Mouse (Mus musculus) hindbrain, embryonic 15.5 days (tissue): ENCODE measurements around the gene Igfbp2. TPM values are rescaled to one million over a fixed set of nuclear protein-coding genes. Genes with fewer than 3 reads are reported as not detected.

Experiments
- ATAC-seq: fragments of 200-750 bp; cut with Nextera tagmentation; 2 replicates; pipeline ENCODE4 v1.8.0; 2017; ENCODE audit warnings: low read depth, moderate number of reproducible peaks, moderate TSS enrichment; ENCODE audit not compliant: low FRiP score
- H3K27ac ChIP-seq: fragments of 300-500 bp; sonication (generic); replicated peaks from 2 replicates; pipeline ENCODE4 v1.5.1; 2015; ENCODE audit warnings: mild to moderate bottlenecking, inconsistent platforms
- H3K27me3 ChIP-seq: fragments of 300-500 bp; sonication (generic); 2 replicates; pipeline ENCODE4 v1.6.1; 2015; ENCODE audit warnings: control low read depth, inconsistent platforms
- H3K36me3 ChIP-seq: fragments of 300-500 bp; sonication (generic); 2 replicates; pipeline ENCODE4 v1.6.1; 2015; ENCODE audit warnings: control low read depth, inconsistent platforms
- H3K4me1 ChIP-seq: fragments of 300-500 bp; sonication (generic); replicated peaks from 2 replicates; pipeline ENCODE4 v1.6.1; 2015; ENCODE audit warnings: control low read depth, inconsistent platforms
- H3K4me2 ChIP-seq: fragments of 300-500 bp; sonication (generic); 2 replicates; pipeline ENCODE4 v1.6.1; 2015; ENCODE audit warnings: moderate library complexity, mild to moderate bottlenecking, inconsistent platforms
- H3K4me3 ChIP-seq: fragments of 300-500 bp; sonication (generic); 2 replicates; pipeline ENCODE4 v1.5.1; 2015; ENCODE audit warnings: mild to moderate bottlenecking, inconsistent platforms
- H3K9ac ChIP-seq: fragments of 300-500 bp; sonication (generic); 2 replicates; pipeline ENCODE4 v1.6.1; 2015; ENCODE audit warnings: inconsistent platforms
- H3K9me3 ChIP-seq: fragments of 300-500 bp; sonication (generic); 2 replicates; pipeline ENCODE4 v1.6.1; 2016; ENCODE audit warnings: control low read depth, inconsistent platforms
- WGBS: fragments of 180-500 bp; shearing (Covaris S2); methylation state at CpG from one replicate; pipeline ENCODE4 v1.1.7; 2015; 5-methylcytosine and 5-hydroxymethylcytosine counted together
- polyA plus RNA-seq: library from polyadenylated mRNA; unstranded; fragments of >200 nt; fragmentation: Nextera tagmentation; extraction: Ambion mirVana; gene quantifications from 2 replicates; pipeline ENCODE4 v1.2.1, GENCODE M21; 2015

Gene Igfbp2
- polyA plus RNA-seq, 1 experiment from 2014 or later: 463 TPM

DNA sequence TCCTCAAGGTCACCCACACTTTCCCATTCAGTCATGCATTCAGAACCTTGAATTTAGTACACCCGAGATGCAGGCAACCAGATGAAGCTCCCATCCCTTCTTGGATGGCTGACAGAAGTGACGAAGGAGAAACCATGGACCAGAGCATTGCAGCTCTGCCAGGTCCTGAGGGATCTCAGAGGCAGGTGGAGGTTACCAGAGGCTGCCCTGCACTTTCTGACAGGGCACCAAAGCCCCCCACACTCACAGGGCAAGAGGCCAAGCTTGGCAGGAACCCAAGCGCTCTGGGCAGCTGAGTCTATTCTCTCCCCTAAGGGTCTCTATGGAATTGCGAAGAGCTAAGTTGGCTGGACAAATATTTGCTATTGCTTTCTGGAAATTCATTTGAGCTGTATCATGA, 20.3 kb upstream of the Igfbp2 start:
- Histone ChIP-seq H3K27ac (no peak overlapping the region), H3K9me3 (no peaks in the 10 kb centered on the region), H3K36me3 (no peaks in the 10 kb centered on the region), H3K4me1 (peaks cover 26% of the 10 kb centered on the region), H3K4me2 (no peak overlapping the region), H3K9ac (no peak overlapping the region), H3K27me3 (no peaks in the 10 kb centered on the region), H3K4me3 (no peak overlapping the region)
- WGBS: 63% methylated on average over 4 of the region's 4 CpGs
- ATAC-seq: no peak

DNA sequence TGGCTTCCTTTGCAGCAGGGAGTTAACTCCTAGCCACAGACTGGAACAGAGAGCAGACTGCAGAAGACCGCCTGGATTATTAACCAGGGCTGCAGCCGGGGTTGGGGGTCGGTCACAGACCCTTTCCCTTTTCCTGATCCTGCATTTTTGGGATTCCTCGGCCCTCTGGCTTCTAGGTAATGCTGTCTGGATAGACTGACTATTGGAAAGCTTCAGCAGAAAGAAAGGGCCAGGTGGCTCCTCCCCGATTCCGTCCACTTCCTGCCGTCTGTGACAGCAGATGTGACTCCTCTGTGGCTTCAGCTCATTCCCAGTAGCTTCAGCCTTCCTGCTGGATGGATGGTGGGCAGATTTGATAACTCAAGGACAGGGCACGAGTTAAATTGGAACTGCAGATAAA, 19.3 kb upstream of the Igfbp2 start:
- no peak overlapping the region for H3K4me2 ChIP-seq
- H3K9ac ChIP-seq: no peak overlapping the region
- 18% methylated on average over 8 of the region's 8 CpGs for WGBS
- H3K27ac ChIP-seq: no peak overlapping the region
- no peaks in the 10 kb centered on the region for H3K9me3 ChIP-seq
- ATAC-seq: no peak
- no peak overlapping the region for H3K4me3 ChIP-seq
- H3K27me3 ChIP-seq: no peaks in the 10 kb centered on the region
- no peaks in the 10 kb centered on the region for H3K36me3 ChIP-seq
- peaks cover 26% of the 10 kb centered on the region for H3K4me1 ChIP-seq

DNA sequence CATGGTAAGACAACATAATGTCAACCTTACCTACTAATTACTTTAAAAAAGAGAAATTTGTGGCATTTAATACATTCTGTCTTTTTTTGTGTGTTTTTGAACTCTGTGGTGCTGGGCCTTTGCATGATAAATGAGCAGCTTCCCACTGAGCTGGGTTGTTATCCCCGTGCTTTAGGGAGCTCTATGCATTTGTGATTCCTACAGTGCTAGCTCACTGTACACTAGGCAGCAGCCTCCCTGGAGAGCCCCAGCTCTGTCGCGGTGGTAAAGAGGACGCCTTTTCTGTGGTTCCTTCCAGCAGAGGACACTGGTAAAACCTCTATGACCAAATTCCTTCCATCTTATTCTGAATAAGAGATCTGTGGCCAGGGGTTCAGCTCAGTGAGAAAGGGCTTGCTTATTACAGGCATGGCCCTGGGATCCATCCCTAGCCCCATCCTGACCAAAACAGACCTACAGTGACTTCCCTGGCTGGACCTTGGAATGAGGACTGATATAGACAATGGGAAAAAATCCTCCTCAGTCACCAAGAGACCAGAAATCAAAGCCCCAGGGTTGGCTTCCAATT, 18.7 kb upstream of the Igfbp2 start:
- no peak overlapping the region for H3K9ac ChIP-seq
- H3K27ac ChIP-seq: 0 out of 2 replicates have a peak overlapping the region, but pooled peaks have one; percentile 13
- H3K4me2 ChIP-seq: no peak overlapping the region
- H3K4me3 ChIP-seq: no peak overlapping the region
- peaks cover 26% of the 10 kb centered on the region for H3K4me1 ChIP-seq
- ATAC-seq: no peak
- H3K27me3 ChIP-seq: no peaks in the 10 kb centered on the region
- 10% methylated on average over 4 of the region's 4 CpGs for WGBS
- no peaks in the 10 kb centered on the region for H3K9me3 ChIP-seq
- no peaks in the 10 kb centered on the region for H3K36me3 ChIP-seq

DNA sequence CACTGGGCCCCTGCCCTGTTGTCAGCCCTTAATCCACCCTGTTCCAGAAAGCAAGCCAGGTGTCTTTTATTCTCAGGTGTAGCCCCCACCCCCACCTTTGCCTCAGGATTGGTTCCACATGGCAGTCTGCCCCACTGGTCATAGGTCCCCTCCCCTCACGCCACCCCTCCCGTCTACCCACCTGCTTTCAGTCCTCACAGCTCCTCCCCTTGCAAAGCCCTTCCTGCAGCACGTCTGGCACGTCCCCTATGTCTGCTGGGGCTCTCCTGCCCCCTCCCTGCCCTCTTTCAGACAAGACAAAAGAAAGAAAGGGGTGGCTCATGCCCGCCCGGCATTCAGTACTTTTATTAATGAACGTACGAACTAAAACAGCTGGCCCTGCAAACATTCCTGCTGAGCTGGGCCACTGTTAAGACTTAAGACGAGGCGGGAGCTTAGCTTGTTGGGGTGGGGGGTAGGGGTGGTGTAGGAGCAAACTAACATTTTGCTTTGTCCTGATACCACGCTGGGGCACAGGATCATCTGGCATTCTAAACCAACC, 18.2 kb upstream of the Igfbp2 start:
- H3K4me2 ChIP-seq: no peak overlapping the region
- 8% methylated on average over 11 of the region's 11 CpGs for WGBS
- peak; percentile 71; the same call in 1 of the 2 replicates for ATAC-seq
- H3K9me3 ChIP-seq: no peaks in the 10 kb centered on the region
- H3K9ac ChIP-seq: no peak overlapping the region
- no peaks in the 10 kb centered on the region for H3K27me3 ChIP-seq
- H3K4me3 ChIP-seq: no peak overlapping the region
- H3K27ac ChIP-seq: 0 out of 2 replicates have a peak overlapping the region, but pooled peaks have one; percentile 13
- H3K36me3 ChIP-seq: no peaks in the 10 kb centered on the region
- H3K4me1 ChIP-seq: peaks cover 26% of the 10 kb centered on the region

DNA sequence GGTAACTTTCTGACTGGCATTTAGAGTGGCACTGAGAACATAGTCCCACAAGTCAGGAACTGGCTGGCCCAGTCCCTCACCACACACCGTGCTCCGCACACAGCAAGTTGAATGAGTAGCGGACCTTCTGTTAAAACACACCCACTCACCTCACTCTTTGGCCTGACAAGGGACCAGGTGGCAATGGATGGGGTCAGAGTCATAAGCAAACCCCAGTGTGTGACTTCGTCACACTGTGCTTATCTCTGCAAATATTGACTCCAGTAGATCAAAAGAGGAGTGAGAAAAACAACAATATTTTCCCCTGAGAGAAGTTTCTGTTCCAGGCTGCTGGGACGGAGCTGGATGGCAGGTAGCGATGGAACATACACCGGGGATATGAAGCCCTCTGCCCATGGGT, 15.0 kb upstream of the Igfbp2 start:
- no peak overlapping the region for H3K27ac ChIP-seq
- H3K9me3 ChIP-seq: no peaks in the 10 kb centered on the region
- ATAC-seq: no peak
- no peaks in the 10 kb centered on the region for H3K36me3 ChIP-seq
- H3K4me3 ChIP-seq: no peak overlapping the region
- WGBS: 92% methylated on average over 7 of the region's 7 CpGs
- H3K4me2 ChIP-seq: no peak overlapping the region
- no peaks in the 10 kb centered on the region for H3K27me3 ChIP-seq
- no peak overlapping the region for H3K9ac ChIP-seq
- peaks cover 30% of the 10 kb centered on the region for H3K4me1 ChIP-seq

DNA sequence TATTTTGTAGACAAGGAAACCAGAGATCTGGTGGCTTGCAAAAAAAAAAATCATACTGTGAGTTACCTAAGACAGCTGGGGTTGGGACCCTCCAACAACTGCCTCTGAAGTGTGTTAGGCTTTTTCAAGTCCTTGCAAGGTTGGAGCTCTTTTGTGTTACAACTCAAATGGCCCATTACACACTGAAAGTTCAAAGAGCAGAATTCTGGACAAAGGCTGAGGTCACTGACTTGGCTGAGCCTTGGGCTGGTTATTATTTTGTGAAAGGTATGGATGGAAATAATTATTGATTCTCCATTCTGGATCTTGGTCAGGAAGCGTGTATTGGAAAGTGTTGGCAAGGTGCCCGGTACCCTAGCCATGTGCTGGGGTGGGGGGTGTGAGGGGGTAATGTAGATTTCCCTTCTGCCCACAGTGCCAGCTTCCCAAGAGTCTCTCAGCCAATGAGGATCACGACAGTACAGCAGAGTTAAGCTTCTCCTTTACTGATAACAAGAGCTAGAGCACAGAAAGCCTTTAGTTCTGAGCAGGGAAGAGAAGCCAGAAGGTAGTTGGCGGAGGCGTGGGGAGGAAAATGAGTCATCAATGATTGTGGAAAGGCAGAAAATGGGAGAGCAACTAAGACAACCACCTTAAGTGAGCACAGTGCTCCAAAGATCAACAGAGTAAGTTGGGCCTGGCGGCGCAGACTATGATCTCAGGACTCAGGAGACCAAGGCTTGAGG, 14.2 kb upstream of the Igfbp2 start:
- Histone ChIP-seq H3K27ac (no peak overlapping the region), H3K4me3 (no peak overlapping the region), H3K36me3 (no peaks in the 10 kb centered on the region), H3K9ac (no peak overlapping the region), H3K27me3 (no peaks in the 10 kb centered on the region), H3K4me2 (no peak overlapping the region), H3K9me3 (no peaks in the 10 kb centered on the region), H3K4me1 (peaks cover 24% of the 10 kb centered on the region)
- ATAC-seq: no peak
- WGBS: 86% methylated on average over 7 of the region's 7 CpGs

DNA sequence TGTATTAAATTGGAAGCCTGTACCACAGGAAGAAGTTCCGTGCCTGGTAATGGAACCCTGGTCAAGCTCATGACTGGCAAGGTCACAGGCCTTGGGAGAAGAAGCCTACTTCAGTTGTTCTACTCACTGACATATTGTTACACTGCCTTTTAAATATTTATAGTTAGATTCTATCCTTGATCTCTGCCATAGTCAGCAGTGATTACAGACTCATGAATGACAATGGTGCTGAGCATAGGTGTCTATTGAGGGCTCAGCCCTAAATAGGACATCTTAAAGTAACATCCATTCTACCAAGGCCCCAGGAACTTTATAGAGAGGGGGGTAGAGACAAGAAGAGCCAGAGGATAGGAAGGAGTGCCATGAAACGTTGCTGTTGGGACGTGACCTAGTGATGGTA, 13.2 kb upstream of the Igfbp2 start:
- Histone ChIP-seq H3K9ac (no peak overlapping the region), H3K4me2 (no peak overlapping the region), H3K36me3 (no peaks in the 10 kb centered on the region), H3K4me1 (peaks cover 23% of the 10 kb centered on the region), H3K27me3 (no peaks in the 10 kb centered on the region), H3K27ac (no peak overlapping the region), H3K4me3 (no peak overlapping the region), H3K9me3 (no peaks in the 10 kb centered on the region)
- 95% methylated on average over 3 of the region's 3 CpGs for WGBS
- ATAC-seq: no peak

DNA sequence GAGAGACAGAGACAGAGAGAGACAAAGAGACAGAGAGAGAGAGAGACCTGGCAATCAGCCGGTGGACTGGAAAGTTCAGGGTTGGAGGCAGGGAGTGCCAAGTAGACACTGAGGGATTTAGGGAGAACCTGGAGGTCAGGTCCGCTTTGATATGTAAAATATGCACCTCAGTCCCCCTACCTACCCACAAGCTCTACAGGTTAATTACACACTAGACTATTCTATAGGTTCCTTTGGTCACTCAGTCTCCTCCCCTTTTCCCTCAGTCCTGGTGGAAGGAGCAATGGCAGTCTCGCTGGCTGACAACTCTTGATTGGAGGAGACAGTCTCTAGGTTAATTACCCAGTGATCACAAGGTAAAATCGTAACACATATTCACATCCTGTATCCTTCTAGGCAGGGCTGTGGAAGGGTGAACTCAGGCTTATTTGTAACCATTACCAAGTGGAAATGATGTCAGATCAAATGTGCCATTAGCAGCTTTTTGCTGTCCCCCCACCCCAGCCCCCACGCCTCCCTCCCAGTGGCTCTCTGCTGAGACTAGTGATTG, 11.1 kb upstream of the Igfbp2 start:
- no peaks in the 10 kb centered on the region for H3K9me3 ChIP-seq
- H3K9ac ChIP-seq: no peak overlapping the region
- WGBS: 43% methylated on average over 5 of the region's 5 CpGs
- no peaks in the 10 kb centered on the region for H3K27me3 ChIP-seq
- no peak overlapping the region for H3K4me2 ChIP-seq
- peak; percentile 70 for ATAC-seq
- no peaks in the 10 kb centered on the region for H3K36me3 ChIP-seq
- H3K4me1 ChIP-seq: peaks cover 18% of the 10 kb centered on the region
- H3K4me3 ChIP-seq: no peak overlapping the region
- peak overlapping the region; percentile 55 for H3K27ac ChIP-seq

DNA sequence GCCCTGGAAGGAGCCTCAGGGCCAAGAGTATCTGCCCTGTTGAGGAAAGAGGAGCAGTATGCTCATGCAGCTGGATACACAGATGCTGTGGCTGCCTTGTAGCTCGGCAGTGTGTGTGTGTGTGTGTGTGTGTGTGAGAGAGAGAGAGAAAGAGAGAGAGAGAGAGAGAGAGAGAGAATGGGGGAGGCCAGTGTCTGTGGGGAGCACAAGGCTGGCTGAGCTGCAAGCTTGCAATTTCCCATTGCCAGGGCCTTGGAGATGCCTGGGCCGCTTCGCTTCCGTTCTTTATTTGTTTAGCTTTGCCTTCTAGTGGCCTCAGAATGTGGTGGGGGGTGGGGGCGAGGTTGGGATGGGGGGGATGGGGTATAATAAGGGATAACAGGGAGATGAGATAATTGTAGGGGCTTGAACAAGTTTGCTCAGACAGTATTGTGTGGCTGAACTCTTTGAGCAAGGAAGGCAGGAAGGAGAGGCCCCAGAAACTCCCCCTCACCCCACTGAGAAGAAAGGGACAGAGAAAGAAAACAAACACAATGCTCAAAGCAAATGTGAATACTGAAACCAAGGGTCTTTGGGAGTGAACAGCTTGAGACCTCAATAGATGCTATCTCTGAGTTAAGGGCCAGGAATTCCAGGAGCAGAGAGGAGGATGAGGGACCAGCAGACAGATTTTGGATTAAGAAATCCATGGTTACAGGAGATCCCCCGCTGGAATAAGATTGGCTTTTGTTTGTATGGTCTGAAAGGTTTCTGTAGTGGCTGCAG, 10.5 kb upstream of the Igfbp2 start:
- Histone ChIP-seq H3K4me3 (no peak overlapping the region), H3K9ac (no peak overlapping the region), H3K4me1 (peaks cover 18% of the 10 kb centered on the region), H3K27ac (peak overlapping the region; percentile 55), H3K27me3 (no peaks in the 10 kb centered on the region), H3K9me3 (no peaks in the 10 kb centered on the region), H3K4me2 (no peak overlapping the region), H3K36me3 (no peaks in the 10 kb centered on the region)
- peak; percentile 61 for ATAC-seq
- 12% methylated on average over 6 of the region's 6 CpGs for WGBS

DNA sequence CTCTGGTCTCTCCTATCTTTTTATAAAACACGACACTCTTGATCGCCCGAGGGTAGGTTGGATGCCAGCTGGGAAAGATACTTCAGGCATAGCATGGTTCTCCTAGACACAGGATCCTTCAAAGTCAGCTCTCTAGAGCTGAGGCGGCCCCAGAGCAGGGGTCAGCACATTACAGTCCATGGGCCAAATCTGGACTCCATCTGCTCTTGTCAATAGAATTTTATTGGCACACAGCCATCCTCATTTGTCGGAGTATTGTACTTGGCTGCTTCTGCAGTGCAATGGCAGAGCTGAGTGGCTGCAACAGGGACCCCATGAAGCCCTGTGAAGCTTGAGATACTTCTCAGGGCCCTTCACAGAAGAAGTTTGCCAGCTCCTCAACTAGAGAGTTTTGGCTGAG, 9.1 kb upstream of the Igfbp2 start:
- no peaks in the 10 kb centered on the region for H3K27me3 ChIP-seq
- ATAC-seq: no peak
- H3K9ac ChIP-seq: no peak overlapping the region
- no peak overlapping the region for H3K27ac ChIP-seq
- no peak overlapping the region for H3K4me3 ChIP-seq
- WGBS: 43% methylated on average over 5 of the region's 5 CpGs
- no peak overlapping the region for H3K4me2 ChIP-seq
- H3K9me3 ChIP-seq: no peaks in the 10 kb centered on the region
- peaks cover 18% of the 10 kb centered on the region for H3K4me1 ChIP-seq
- H3K36me3 ChIP-seq: no peaks in the 10 kb centered on the region

DNA sequence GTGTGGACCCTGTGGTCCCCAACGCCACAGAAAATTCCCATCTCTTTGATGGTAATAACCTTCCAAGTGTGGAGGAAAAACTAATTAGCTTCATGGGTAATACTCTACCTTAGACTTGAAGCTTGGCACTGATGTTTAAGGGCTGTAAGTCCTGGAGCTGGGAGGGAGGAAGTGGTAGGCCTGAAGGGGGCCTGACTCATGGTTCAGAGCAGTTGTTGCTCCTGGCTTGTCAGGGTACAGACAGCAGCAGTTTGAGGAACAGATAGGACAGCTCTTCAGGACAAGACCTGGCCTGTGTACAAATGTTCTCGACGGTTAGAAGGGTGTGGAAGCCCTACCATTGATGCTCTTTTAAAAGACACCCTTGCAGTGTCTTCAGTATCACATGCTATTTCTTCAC, 8.7 kb upstream of the Igfbp2 start:
- ATAC-seq: no peak
- 86% methylated on average over 3 of the region's 3 CpGs for WGBS
- no peaks in the 10 kb centered on the region for H3K36me3 ChIP-seq
- peaks cover 18% of the 10 kb centered on the region for H3K4me1 ChIP-seq
- H3K9me3 ChIP-seq: no peaks in the 10 kb centered on the region
- H3K4me2 ChIP-seq: no peak overlapping the region
- no peak overlapping the region for H3K4me3 ChIP-seq
- no peak overlapping the region for H3K9ac ChIP-seq
- no peaks in the 10 kb centered on the region for H3K27me3 ChIP-seq
- H3K27ac ChIP-seq: no peak overlapping the region

DNA sequence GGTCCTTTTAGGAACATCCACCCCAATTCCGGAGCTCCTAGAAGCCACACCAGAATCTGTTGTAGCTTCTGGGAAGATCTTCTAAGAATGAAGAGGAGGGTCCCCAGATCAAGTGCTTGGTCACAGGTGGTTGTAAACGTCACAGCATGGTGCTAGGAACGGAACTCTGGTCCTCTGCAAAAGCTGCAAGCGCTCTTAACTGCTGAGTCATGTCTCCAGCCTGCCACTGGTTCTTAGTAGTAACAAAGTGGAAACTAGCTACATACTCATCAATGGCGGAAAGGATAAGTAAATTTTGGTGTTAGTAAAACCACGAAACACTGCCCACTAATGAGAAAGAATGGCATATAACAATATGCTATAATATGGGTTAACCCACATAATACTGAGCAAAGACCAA, 4.3 kb upstream of the Igfbp2 start:
- no peak for ATAC-seq
- 89% methylated on average over 6 of the region's 6 CpGs for WGBS
- Histone ChIP-seq H3K9ac (no peak overlapping the region), H3K27ac (no peak overlapping the region), H3K4me2 (no peak overlapping the region), H3K9me3 (no peaks in the 10 kb centered on the region), H3K4me3 (no peak overlapping the region), H3K36me3 (no peaks in the 10 kb centered on the region), H3K27me3 (no peaks in the 10 kb centered on the region), H3K4me1 (peaks cover 15% of the 10 kb centered on the region; the same call in 1 of the 2 replicates)
